Mouse (Mus musculus): ENCODE results near the gene Cd1d1. TPM values are rescaled to one million over a fixed set of nuclear protein-coding genes. Genes with fewer than 3 reads are reported as not detected.

The Cd1d1 gene
- polyA plus RNA-seq (2014; fragmentation: Illumina TruSeq; extraction: RNeasy Lipid Tissue Mini Kit (QIAGEN cat#74804); ENCODE audit: low read depth, low replicate concordance): 173 TPM

GRCm38 (mm10) chr3:86999415-86999740 is at the start of gene Cd1d1:
TSS of gene Cd1d1 (minus strand) at chr3:86999441.

Other genes starting within 250 kb of the Cd1d1 start
- gene Dclk2, start 78.6 kb downstream of the Cd1d1 start, polyA plus RNA-seq (2014; fragmentation: Illumina TruSeq; extraction: RNeasy Lipid Tissue Mini Kit (QIAGEN cat#74804); ENCODE audit: low read depth, low replicate concordance): 1.0 TPM
- 16.8 TPM for gene Kirrel, start 175.3 kb upstream of the Cd1d1 start, polyA plus RNA-seq (2014; fragmentation: Illumina TruSeq; extraction: RNeasy Lipid Tissue Mini Kit (QIAGEN cat#74804); ENCODE audit: low read depth, low replicate concordance)

Measured in adipose tissue, adult 10 weeks (tissue).